Comparison of ENCODE assay signal across 16 mouse cellular contexts in genomic region chr10:13727676-13728075, GRCm38 (mm10).
DNase-seq lines count a peak whose midpoint lies in the region; ATAC-seq and TF ChIP-seq lines count a peak whose summit lies in the region.
"Had no signal": no experiment of that assay in that cellular context is flagged by ENCODE, and none has a peak within 500 bp of the region (broad histone marks: within the 10 kb centered on the region; RNA-seq: fewer than 3 reads in every experiment).

No protein-coding gene starts in this region.

- H3K9me3 ChIP-seq in hindbrain, postnatal 0 days (ENCODE audit: low read length) = no peaks in the 10 kb centered on the region
- no peaks in the 10 kb centered on the region for H3K9me3 ChIP-seq in hindbrain, embryonic 13.5 days
- H3K9me3 ChIP-seq: embryonic facial prominence, embryonic 13.5 days; liver, embryonic 13.5 days had no signal

- H3K27me3 ChIP-seq in hindbrain, postnatal 0 days (ENCODE audit: insufficient read depth, low read length) = no peaks in the 10 kb centered on the region
- no peaks in the 10 kb centered on the region for H3K27me3 ChIP-seq in hindbrain, embryonic 13.5 days
- H3K27me3 ChIP-seq: embryonic facial prominence, embryonic 13.5 days; liver, embryonic 13.5 days had no signal

- intact Hi-C loops in left cerebral cortex, postnatal 10 days (cut with DNase I) = no loop called here

- no peak for TF ChIP-seq CTCF in hindbrain, postnatal 0 days (IDR thresholded peaks at IDR 0.05; ENCODE audit: low read depth)
- TF ChIP-seq CTCF in layer of hippocampus, adult 2 months (conservative IDR thresholded peaks at IDR 0.05) = no peak

- H3K4me1 ChIP-seq in hindbrain, postnatal 0 days (ENCODE audit: insufficient read depth, low read length) = no peaks in the 10 kb centered on the region
- 0 out of 2 replicates have a peak, but pooled peaks cover 3% of the 10 kb centered on the region for H3K4me1 ChIP-seq in hindbrain, embryonic 13.5 days (replicated peaks)

- no peaks in the 10 kb centered on the region for H3K36me3 ChIP-seq in hindbrain, postnatal 0 days (ENCODE audit: insufficient read depth, low read length)
- no peaks in the 10 kb centered on the region for H3K36me3 ChIP-seq in hindbrain, embryonic 13.5 days
- H3K36me3 ChIP-seq: embryonic facial prominence, embryonic 13.5 days; liver, embryonic 13.5 days had no signal

- no peak overlapping the region for H3K9ac ChIP-seq in hindbrain, postnatal 0 days (replicated peaks; ENCODE audit: low read length)
- H3K9ac ChIP-seq in hindbrain, embryonic 13.5 days = no peak overlapping the region
- H3K9ac ChIP-seq: embryonic facial prominence, embryonic 13.5 days; liver, embryonic 13.5 days had no signal

- peak; percentile 73 for ATAC-seq in hindbrain, postnatal 0 days
- ATAC-seq in hindbrain, embryonic 13.5 days (ENCODE audit: low FRiP score) = no peak; the same call in 1 of the 2 replicates
- ATAC-seq: activated CD4-positive, CD25-positive, alpha-beta regulatory T cell, adult 4 months had no signal

- no peak for DNase-seq in hindbrain, postnatal 0 days (ENCODE audit: low spot score)
- peak; percentile 49 to 55 for DNase-seq in layer of hippocampus, adult 2 months (ENCODE audit: low spot score in 2 of 2)
- DNase-seq in left cerebral cortex, postnatal 10 days (ENCODE audit: extremely low spot score in 1 of 2, low spot score in 2 of 2) = peak; percentile 25 to 28
- DNase-seq in right cerebral cortex, postnatal 25 days = peak; percentile 72
- DNase-seq in spleen, postnatal 14 days (ENCODE audit: low spot score in 2 of 2) = no peak
- no peak for DNase-seq in kidney, adult 18-20 months
- no peak for DNase-seq in lung, postnatal 36 days
- DNase-seq: adrenal gland, postnatal 36 days; cerebellum, postnatal 36 days; gastrocnemius, adult 2 months; heart, postnatal 4 days; liver, embryonic 13.5 days had no signal

- H3K27ac ChIP-seq in hindbrain, postnatal 0 days = no peak overlapping the region
- H3K27ac ChIP-seq in hindbrain, embryonic 13.5 days = no peak overlapping the region
- peak overlapping the region; percentile 29; the same call in 1 of the 2 replicates for H3K27ac ChIP-seq in layer of hippocampus, adult 2 months
- H3K27ac ChIP-seq: embryonic facial prominence, embryonic 13.5 days; gastrocnemius, adult 2 months; liver, embryonic 13.5 days had no signal

- WGBS in hindbrain, postnatal 0 days = 63% methylated on average over 6 of the region's 6 CpGs
- WGBS in hindbrain, embryonic 13.5 days = 62% methylated on average over 6 of the region's 6 CpGs

- H3K4me2 ChIP-seq in hindbrain, postnatal 0 days (ENCODE audit: low read depth, low read length) = no peak overlapping the region
- no peak overlapping the region for H3K4me2 ChIP-seq in hindbrain, embryonic 13.5 days
- H3K4me2 ChIP-seq: embryonic facial prominence, embryonic 13.5 days; heart, embryonic 11.5 days; liver, embryonic 13.5 days had no signal

- no peak overlapping the region for H3K4me3 ChIP-seq in hindbrain, postnatal 0 days (ENCODE audit: low read length)
- H3K4me3 ChIP-seq in hindbrain, embryonic 13.5 days = no peak overlapping the region
- no peak overlapping the region for H3K4me3 ChIP-seq in layer of hippocampus, adult 2 months
- H3K4me3 ChIP-seq: embryonic facial prominence, embryonic 13.5 days; gastrocnemius, adult 2 months; liver, embryonic 13.5 days had no signal

Comparison
In these comparisons a context has a peak if more than half of its experiments do, and no peak if none do; other contexts are left out.
1. DNase-seq: peak in layer of hippocampus, adult 2 months (2 of 2), left cerebral cortex, postnatal 10 days (2 of 2) and right cerebral cortex, postnatal 25 days (single experiment); none in hindbrain, postnatal 0 days (single experiment), spleen, postnatal 14 days (0 of 2), kidney, adult 18-20 months (single experiment) and lung, postnatal 36 days (single experiment).